Mouse (Mus musculus): Measurements from ENCODE around the gene Recql. TPM values are rescaled to one million over a fixed set of nuclear protein-coding genes. Genes with fewer than 3 reads are reported as not detected.
A peak's percentile ranks its signal among the peaks of the same experiment; 100 is the strongest.
"Not testable (repeated sequence)": the region's sequence is repeated elsewhere in the genome, so short reads cannot be mapped to it uniquely, and the experiment has no call there.

The Recql gene
- polyA plus RNA-seq, 1 experiment from 2014 or later: 48.7 TPM

DNA sequence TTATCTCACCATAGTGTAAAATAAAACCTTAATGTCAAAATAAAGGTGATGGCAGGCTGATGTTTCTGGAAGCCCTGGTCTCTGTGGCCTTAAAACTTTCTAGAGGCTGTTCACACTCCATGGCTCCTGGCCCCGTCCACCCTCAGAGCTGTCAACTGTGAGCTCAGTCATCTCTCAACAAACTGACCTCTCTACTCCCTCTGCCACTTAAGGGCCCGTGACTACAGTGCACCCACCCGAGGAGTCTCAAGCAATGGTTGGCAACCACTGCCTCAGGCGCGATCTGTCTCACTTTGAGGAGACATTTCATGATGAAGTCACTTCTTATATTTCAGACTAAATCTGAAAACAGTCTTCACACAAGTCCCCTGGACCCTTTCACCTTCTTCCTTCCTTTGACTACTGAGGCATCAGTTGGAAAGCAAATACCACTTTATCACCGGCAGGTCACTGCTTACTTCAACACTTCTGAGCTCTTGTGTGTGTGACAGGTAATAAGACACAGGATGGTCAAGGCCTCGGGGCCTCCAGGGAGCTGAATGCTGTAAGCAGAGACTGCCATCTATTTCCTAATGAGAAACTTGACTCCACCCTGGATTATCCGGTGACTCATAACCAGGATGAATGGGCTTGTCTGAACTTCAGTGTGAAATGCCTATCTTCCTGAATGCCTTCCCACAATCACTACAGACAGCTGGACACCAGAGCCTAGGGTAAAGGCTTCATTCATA is 21.0 kb downstream of the Recql start:
- no peak for DNase-seq (ENCODE audit: low spot score)

GRCm38 (mm10) chr6:142363019-142363576 is 23.8 kb downstream of the Recql start:
- peak; percentile 12 for DNase-seq (ENCODE audit: low spot score)

- DNase-seq (ENCODE audit: low spot score): no peak
Measured at GRCm38 (mm10) chr6:142362036-142362435, 24.9 kb downstream of the Recql start.

DNA sequence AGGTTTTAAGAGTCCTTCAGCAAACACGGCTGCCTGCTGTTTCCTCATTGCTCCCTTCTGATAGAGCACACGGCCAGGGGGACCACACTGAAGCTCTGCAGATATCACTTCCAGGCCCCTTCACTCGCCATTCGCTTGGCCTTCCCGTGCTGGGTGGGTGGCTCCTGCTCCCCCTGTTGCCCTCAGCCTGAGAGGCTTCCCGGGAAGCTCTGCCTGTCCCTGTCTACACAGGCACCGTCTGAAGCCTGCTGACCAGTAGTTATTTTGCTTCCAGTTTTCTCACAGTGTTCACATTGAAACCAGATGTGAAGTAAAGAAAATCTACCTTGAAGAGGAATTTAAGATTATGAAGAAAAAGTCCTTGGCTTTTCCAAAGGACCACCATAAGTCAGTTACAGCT is 29.8 kb downstream of the Recql start:
- no peak for DNase-seq (ENCODE audit: low spot score)

- not testable (repeated sequence) for DNase-seq (ENCODE audit: low spot score)
Measured at GRCm38 (mm10) chr6:142352099-142352498, 34.8 kb downstream of the Recql start.

DNA sequence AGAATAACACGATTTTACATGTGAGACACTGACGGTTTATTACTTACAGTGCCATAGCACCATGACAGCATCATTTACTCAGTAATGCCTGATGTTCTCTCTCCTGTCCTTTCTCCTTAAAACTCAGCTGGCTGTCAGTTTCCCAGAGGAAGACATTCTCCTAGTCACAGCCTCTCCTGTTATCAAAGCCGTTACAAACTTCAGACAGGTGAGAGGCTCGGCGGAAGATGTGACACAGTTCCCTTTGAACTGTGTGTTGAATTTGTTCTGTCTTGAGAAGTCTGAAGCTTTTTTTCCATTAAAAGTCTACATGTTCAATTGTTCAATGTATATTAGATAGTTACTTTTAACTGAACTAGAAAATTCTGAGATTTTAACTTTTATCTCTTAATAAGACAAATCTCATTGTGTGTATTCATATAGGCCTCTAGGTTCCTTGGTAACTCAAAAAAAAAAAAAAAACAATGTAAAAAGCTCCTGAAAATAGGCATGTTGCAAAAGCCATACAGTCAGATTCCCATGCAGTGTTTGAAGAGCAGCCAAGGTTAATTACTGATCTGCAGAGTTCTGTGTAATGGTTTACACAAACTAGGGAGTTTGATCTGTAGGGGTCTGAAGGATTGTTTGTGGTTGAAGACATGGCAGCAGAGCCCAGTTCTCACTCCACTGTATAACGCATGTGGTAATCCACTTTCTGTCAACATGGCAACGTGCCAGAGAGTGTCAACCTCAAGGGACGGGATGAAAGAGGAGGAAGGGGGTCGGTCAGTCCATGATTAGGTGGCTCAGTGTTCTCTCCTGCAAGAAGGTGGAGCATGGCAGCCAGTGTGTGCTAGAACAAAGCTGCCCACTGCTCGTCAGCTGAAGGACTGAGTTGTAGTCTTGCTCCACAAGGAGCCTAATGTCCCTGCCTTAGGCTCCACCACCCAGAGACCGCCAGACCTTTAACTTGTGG is 39.2 kb downstream of the Recql start:
- DNase-seq (ENCODE audit: low spot score): no peak

DNA sequence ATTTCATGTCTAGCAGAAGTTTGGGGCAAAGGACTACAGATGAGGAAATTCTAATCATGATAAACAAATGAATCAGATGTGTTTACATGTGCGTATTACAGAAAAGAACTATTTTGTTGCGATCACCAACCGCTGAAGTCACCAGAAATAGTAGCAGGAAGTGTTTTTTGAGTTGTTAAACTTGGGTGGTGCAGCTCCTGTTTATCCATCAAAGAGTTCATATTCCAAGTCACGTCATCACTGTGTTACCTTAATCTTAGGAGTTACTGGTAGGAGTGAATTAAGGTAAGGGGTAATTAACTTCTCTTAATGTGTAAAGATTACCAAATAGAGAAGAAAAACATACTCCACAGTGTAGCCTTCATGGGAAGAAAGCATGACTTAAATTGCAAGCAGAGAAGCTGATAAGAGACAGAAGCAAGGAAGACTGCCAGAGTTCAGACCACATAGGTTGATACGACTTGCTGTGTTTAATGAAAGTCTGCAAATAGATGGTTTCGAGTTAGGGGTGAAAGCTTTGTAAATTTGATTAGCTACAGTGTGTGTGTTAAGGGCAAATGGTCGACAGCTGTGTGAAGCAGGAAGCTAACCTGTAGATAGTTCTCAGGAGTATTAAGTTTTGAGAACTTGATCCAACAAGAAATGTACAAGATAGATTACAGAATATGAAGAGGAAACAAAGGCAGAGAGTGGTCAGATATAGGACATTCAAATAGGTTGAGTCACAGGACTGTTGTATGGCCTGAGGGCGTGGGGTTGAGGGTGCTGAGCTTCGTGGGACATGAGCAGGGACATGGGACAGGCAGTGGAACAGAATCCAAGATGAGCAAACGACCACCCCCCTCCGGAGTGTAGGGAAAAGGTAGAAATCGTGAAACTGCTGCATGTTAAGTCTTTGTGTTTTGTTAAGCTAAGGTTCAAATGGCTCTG is 40.4 kb downstream of the Recql start:
- peak; percentile 20 for DNase-seq (ENCODE audit: low spot score)

DNA sequence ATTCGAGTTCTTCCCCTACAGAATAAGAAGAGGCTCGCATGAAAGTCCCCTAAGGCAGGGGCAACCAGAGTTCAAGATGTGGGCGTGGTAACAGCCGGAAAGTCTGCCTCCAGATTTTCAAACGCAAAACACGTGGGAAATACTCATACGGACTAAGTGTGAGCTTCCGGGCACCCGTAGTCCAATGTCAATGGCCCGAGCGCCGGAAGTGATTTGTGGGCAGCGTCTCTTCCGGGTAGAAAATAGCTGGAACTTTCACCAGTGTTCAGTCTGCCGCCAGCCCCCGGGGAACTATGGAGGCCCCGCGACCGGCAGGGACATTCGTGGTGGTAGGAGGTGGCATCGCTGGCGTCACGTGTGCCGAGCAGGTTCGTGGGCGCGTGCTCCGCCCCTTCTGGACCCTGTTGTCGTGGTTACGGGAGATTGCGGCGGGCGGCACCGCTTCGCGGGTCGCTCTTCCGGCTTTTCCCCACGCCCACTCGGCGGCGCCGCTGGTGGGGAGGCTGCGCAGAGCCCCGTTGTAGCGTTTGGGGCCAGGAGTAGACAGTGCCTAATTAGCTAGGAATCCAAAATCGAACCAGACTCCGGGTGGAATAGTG is 41.3 kb downstream of the Recql start, which contains the start of gene Pyroxd1:
Gene Pyroxd1 (plus strand): TSS at position 215 of the 599 bp plus-strand sequence.
- DNase-seq (ENCODE audit: low spot score): peak; percentile 93

DNA sequence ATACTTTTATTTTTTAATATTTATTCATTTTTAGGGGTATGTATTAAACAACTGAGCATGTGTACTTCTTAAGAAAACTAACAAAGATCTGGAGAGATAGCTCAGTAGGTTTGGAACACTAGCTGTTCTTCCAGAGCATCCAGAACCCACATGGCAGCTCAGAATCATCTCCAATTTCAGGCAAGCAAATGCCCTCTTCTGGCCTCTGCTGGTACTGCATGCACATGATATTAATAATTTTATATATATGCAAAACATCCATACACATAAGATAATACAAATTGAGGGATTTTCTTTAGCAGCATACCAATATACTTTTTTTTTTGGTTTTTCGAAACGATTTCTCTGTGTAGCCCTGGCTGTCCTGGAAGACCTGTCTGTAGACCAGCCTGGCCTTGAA is 43.3 kb downstream of the Recql start:
- DNase-seq (ENCODE audit: low spot score): peak; percentile 56

DNA sequence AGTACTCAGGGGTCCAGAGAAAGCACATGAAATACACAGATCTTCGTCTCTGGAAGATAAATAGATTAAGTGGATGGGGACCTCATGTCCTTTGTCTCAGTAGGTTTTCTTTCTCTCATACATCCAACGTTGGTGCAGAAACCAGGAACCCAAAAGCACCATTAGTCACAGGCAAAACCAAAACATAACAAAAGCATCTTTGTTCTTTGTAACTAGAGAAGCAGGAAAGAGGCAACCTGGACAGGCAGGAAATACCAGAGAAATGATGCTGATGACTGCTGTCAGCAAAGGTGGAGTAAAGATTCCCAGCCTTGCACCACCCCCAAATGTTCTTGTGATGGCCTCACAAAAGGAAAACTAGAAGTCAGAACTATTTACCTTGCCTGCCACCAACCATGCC is 47.3 kb downstream of the Recql start:
- no peak for DNase-seq (ENCODE audit: low spot score)

- DNase-seq (ENCODE audit: low spot score): no peak
Measured at GRCm38 (mm10) chr6:142338961-142339360, 47.9 kb downstream of the Recql start.

DNA sequence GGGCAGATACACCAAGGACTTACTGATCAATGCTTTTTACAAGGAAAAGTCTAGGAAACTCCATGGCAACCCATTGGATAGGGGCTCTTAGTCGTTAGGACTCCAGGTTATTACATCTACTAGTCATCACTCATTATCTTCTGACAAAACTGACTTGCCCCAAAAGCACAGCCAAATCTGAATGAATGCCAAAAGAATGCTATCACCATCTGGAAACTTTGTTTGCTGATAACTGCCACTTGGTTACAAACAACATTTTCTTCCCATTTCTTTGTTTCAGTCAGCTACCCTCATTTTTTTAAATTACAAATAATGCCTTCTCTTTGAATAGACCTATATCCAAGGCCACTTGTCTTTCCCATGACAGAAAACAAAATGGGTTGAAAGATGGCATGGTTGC is 57.7 kb downstream of the Recql start:
- DNase-seq (ENCODE audit: low spot score): no peak

DNA sequence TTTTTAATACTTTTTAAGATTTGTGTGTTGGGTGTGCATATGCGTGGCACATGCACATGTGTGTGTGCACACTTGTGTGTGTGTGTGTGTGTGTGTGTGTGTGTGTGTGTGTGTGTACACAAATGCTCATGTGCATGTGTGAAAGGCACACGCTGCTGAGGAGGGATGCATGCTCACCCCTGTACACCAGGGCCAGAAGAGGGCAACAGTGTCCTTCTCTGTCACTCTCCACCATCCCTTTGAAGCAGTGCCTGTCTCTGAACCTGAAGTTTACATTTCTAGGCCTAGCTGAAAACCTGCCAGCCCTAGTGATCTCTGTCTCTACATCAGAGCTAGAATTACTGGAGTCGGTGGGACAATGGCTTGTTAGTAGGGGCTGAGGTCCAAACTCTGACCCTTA is 60.3 kb downstream of the Recql start:
- DNase-seq (ENCODE audit: low spot score): no peak

GRCm38 (mm10) chr6:142322881-142323280 is 64.0 kb downstream of the Recql start, which contains the start of gene Slco1a5:
Gene Slco1a5 (minus strand): TSS chr6:142322981.
- no peak for DNase-seq (ENCODE audit: low spot score)

- no peak for DNase-seq (ENCODE audit: low spot score)
Measured at GRCm38 (mm10) chr6:142317106-142317505, 69.8 kb downstream of the Recql start.

DNA sequence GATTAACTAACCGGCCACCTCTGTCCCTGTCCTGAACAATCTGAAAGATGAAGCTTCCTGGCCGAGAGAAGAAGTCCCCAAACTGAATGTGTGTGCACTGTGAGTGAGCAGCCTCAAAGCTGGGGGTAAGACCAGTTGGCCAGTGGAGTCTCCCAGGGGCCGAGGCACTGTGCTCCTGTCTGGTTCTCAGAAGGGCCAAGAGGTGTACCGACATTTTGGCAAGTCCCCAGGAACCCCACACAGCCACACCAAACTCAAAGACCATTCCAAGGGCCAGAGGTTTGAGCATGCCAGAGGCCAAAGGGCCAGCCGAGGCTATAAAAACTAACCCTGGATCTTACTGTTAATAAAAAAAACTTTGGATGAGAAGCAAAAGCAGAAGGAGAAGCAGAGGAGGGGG is 72.6 kb downstream of the Recql start:
- DNase-seq (ENCODE audit: low spot score): no peak

- no peak for DNase-seq (ENCODE audit: low spot score)
Measured at GRCm38 (mm10) chr6:142305076-142305475, 81.8 kb downstream of the Recql start.

Measured in thymus, postnatal 0 days (tissue).